Mouse (Mus musculus) ovary, postnatal 36 days (tissue): Measurements from ENCODE around the gene Fcrlb.

Source experiments
- DNase-seq: peaks from one replicate; pipeline ENCODE4 v3.0.0; 2022; ENCODE audit warnings: low spot score, mixed read lengths

Gene Fcrlb

DNA sequence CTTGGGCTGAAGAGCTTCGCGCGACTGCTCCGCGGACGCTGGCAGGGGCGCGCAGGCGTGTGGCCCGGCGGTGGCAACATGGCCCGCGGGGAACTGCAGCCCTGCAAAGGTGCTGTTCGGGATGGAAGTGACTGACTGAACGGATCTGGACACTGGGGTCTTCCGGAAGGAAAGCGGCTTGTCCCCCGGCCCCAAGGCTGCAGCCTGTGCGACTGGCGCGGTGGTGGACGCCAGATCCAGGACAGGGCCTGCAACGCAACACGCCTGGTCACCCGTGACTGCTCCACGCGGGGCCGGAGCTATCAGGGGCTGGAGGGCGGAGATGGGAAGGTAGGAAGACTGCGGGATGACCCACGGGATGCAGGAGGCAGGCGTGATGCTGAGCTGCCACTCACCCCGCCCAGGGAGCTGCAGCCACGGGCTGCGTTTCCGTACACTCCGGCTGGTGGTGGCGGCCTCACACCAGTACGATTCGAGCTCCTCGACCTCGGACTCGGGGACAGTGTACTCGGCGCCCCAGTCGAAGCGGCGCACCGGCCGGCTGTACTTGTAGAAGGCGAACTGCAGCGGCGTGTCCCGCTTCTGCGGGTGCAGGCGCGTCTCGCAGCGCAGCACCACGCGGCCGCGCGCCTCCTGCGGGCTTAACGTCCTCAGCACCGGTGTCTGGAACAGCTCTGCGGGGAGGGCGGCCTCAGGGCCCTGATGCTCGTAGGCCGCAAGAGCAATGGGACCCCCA, 5.1 kb downstream of the Fcrlb start:
- peak; percentile 51 for DNase-seq

DNA sequence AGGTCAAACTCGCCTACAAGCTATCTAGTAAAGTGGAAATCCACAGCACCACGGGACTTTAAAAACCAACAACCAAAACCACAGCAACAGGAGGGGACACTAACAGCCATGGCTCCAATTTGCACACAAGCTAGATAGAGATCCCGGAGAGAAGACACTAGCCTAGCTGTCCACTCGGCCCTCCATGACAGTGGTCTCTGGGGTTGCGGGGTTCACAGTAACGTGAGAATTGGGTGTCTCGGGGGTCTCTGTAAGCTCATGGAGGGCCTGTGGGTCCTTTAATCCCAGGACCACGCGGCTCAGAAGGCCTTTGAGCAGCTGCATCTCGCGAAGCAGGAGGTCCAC, 5.7 kb downstream of the Fcrlb start:
- DNase-seq: no peak

DNA sequence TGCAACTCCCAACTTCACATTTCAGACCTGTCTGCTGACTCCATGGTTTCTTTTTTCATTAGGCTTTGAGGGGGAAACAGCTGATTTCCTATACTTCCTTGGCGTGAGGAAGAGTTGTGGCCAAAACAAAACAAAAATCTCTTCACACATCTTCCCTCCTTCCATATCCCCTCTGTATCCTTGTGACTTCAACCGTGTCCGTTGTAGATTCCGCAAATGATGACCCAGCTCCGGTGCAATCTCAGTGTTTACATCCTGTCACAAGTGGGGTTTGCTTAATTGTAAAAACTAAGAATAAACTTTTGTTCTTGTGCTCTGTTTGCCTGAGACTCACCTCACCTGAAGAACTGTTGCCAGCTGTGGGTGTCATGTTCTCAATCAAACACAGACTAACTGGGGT, 9.3 kb downstream of the Fcrlb start:
- DNase-seq: no peak

DNA sequence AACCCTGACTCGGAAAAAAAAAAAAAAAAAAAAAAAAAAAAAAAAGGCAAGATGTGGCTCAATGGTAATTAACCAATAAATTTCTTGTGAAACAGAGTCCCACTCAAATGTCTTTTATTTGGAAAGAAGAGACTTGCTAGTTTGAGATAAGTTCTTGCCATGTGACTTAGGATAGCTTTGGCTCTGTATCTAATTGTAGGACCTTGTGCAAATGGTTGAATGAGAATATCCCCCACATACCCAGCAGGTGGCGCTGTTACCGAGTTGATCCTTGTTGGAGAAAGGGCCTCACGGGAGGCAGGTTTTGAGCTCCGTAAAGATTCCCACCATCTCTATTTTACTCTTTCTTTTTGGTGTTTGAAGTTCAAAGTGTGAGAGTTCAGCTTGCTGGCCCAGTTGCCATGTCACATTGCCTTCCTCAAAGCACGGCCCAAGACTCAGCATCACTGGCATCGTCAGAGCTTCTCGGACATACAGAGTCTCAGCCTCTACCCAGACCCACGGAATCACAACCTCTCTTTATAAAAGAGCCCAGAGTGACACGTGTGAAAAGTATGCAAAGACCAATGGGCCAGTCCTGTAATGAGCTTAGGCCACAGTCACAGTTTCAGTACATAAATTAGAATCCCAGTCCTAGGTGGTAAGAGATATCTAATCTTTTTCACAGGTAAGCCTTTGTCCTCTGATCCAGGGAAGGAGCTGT, 11.1 kb downstream of the Fcrlb start:
- peak; percentile 86 for DNase-seq

DNA sequence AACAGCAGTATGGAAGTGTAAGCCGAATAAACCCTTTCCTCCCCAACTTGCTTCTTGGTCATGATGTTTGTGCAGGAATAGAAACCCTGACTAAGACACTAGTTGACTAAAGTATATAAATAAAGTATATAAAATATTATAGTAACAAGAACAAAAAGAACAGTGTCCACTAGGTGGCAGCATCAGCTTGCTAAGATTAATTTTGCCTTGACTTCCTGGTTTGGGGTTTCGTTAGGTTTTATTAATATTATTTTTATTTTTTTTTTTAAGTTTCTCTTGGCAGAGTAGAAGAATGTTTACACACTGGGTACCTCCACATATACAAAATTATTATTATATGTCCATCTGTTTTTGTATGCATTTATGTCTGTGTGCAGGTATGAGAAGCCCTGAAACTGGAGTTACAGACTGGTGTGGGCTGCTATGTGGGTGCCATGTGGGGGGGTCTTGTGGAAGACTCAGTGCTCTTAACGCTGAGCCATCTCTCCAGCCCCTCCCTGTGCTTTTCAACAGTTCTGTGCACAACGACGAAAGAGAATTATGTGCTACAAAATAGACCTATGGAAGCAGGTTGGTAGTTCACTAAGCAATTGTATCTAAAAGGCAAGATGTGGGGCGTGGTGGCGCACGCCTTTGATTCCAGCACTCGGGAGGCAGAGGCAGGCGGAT, 11.8 kb downstream of the Fcrlb start:
- no peak for DNase-seq

DNA sequence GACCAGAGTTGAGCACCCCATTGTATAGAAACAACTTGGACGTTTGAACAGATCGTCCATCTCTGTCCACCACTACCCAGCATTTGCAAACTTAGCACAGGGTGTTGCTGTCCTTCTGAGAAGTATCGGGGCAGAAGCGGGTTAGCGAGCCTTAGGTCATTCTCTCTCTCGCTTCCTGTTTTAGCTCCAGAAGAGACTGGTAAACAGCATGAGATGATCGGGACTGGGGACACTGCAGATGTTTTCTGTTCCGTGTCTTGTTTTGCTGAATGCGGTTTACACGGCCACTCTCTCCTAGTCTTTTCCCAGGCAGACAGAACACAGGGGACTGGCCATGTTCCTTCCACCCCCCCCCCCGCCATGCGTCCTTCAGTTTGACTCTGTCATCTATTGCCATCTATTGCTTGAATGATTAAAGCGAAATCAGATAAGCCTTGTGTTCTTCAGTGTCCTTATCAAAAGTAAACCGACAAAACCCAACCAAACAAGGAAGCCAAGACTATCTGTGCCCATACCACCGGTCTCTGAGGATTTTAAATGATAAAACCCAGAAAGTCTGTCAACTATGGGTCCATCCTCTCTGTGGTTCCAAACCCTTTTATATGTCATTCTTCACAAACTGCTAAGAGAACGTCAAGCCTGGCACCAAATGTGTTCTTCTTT, 14.2 kb downstream of the Fcrlb start:
- no peak for DNase-seq

DNA sequence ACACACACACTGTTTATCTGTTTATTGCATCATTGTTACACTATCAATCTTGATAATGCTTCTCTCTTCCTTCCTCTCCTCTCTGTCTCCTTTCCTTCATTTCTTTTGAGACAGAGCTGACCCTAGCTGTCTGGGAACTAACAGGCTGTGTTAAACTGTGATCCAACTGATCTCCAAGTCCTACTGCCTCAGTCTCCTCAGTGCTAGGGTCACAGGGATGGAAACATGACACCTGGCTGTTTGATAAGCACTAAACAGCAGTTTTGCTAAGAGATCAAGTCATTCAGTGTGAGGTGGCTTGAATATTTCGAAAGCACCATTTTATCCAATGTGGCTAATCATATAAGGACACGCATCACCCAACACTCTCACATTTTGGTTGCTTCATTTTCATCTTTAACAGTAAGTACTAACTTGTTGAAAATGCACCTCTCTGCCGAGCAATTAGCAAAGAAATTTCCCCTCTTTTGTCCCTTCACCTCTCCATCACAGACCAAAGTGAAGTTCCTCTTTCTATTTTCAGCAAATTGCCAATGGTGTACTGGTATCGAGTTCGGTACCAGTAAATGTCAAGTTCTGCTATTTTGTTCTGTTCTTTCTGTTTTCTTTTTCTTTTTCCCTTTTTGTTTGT, 16.0 kb downstream of the Fcrlb start:
- no peak for DNase-seq

DNA sequence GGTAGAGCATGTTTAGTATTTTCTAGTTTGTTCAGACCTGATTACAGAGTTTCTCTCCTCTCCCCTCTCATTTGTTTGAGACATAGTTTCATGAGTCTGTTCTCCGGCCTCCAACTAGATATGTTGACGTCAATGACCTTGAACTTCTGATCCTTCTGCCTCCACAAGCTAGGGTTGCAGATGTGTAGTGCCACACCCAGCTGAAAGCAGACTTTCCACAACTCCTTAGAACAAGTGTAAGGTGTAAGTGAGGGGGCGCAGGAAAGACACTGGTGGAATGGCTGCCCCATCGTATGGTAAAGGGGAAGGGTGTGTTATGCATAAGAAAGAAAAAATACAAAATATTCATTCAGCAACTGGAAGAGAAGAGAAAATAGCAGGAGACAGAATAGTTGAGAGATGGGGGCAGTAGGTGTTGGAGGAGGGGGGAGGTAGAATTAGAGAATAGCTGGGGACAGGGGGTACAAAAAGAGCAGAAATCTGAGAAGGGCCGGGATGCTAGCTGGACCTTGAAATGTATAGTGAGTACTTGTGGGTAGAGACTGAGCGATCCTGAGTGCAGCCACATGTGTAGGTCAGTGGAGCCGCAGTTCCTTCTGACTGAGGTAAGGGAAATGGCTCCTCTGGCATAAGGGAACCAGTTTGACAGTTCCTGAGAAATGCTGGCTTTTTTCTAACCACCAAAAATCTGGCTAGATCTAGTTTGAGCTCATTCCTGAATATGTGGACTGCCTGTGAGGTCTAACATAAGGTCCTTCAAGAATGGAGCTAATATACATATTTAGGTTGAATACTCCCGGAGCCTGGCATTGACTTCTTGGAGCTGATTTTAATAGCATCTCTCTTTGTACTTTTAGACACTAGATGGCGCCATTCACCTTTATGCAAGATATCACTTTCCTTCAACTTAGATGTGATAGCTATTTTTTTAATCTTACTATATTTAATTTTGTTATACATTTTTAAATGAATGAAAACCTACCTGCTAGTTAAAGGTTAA, 17.8 kb downstream of the Fcrlb start:
- DNase-seq: no peak

DNA sequence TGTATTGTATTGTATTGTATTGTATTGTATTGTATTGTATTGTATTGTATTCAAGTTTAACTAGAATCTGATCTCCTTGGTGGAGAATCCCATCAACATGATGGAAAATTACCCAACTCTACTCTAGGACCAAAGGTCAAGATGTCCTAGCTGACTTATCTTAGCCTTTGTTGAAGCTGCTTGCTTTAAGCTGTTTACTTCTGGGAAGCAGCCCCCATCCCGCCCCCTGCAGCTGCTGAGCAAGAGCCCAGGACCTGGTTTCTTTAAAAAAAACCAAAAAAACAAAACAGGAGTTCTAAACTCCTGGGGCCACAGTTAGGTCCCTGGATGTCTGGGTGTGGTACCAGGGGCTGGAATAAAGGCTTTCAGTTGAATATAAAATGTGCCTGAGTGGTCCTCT, 20.5 kb downstream of the Fcrlb start:
- no peak for DNase-seq

DNA sequence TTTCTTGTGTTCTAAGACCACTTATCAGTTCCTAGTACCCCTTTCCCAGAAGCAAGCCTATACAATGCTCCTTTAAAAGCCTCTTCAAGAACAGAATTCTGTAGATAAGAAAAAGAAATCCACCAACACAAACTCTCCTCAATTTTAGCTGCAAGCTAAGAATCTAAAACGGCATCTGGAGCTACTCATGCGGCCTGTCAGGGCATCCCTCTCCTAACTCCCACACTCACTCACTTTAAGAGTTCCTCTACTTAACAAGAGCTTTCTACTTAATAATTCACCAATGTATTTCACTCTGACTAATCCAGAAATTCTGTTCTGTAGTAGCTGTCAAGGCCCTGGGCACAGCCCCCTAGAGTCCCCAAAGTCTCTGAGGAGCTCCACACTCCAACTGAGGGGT, 21.1 kb downstream of the Fcrlb start:
- DNase-seq: no peak

DNA sequence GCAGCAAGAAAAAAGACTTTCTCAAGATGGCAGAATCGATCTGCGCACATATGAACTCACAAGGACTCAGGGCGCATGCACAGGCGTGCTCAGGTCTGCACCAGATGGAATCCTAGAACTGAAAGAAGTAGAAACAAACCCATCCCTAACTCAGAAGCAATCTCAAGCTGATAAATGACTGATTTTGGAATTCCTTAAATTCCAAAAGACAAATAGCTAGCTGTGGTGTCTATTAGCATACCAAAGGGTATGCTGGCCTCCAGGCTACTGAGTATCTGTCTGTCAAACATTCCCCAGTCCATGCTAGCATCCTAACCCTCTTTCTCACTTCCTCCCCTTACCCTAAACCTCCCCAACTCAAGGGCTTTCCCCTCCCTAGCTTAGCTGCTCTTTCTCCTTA, 23.4 kb downstream of the Fcrlb start:
- DNase-seq: no peak

DNA sequence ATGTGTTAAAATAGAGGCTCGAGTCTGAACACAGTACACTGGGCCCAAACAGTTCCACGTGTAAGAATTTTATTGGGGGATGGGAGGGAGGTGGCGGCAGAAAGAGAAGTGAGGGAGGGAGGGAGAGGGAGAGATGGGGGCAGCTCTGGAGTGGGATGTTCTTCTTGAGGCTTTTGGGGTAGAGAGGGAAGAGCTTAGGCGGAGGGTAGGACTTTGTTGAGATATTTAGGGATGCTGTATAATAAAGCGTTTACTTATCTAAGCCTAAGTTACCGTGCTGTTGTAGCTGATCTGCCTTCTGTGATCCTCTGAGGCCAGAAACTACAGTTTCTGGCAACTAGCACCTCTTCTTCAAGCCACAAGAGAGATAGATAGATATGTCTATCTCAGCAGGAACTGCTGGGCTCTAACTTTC, 26.7 kb downstream of the Fcrlb start:
- DNase-seq: no peak

DNA sequence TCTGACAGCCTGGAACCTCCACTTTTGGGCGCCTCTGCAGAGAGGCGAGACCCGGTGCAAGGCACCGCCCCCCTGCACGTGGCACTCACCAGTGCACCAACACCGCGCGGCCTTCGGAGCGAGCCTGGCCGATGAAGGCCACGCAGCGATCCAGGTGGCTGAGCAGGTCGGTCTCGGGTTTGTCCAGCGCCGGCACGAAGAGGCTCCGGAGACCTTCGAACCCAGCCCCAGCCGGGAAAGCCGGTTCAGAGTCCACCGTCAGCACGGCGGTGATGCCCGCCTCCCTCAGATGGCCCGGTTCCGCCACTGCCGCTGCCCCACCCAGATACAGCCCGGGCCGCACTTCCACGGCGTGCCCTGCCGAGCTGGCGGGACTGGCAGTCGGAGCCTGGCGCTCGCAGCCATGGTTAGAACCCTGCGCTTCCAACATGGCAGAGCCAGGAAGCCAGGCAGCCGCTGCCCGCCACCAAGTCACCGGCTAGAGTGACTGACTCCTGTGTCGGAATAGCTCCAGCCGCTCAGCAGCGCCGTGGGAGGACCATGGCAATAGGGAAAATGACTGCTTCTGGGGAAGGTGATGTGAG, 27.7 kb downstream of the Fcrlb start, which contains the start of the genes Gm26620 and Dusp12:
TSS of gene Gm26620 (plus strand) at position 88 of the 584 bp plus-strand sequence.
TSS of gene Dusp12 (minus strand) at position 563 of the 584 bp plus-strand sequence.
- peak; percentile 85 for DNase-seq

DNA sequence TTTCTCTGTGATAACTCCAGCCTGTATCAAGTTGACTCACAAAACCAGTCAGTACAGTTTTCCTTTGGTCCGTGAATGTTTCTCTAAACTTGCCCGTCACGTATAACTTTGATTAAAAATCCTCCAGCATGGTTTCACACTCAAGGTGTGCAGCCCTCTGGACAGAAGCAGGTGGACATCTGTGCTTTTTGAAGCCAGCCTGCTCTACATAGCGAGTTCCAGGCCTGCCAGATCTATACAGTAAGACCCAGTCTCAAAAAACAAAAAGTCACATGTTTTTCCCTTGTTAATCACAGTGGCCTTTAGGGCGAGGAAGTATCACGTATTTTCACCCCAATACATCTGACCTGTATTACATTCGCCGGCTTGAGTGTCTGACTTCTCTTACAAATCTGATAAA, 28.4 kb downstream of the Fcrlb start:
- DNase-seq: no peak

DNA sequence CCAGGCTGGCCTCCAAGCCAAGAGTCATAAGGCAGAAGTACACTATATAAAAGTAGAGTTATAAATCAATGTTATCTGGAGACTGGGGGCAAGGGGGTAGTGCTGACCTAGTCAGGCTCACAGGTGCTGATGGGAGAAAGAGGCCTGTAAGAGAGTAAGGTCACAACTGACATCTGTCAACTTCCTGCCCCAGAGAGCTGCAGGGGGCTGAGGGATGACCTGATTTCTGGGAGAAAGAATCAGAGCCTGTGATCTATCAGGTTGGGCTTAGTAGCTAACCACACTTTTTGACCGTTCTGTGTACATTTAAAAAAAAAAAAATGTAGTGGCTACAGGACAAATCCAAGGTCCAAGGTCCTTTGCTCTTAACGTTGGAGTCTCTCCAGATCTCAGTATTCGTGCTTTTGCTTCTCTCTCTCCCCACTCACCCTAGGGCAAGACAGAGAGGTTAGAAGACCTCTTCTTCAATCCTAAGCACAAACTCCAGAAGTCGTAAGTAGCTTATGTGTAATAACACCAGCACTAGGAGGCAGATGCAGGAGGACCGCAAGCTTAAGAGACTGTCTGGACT, 29.7 kb downstream of the Fcrlb start:
- no peak for DNase-seq

DNA sequence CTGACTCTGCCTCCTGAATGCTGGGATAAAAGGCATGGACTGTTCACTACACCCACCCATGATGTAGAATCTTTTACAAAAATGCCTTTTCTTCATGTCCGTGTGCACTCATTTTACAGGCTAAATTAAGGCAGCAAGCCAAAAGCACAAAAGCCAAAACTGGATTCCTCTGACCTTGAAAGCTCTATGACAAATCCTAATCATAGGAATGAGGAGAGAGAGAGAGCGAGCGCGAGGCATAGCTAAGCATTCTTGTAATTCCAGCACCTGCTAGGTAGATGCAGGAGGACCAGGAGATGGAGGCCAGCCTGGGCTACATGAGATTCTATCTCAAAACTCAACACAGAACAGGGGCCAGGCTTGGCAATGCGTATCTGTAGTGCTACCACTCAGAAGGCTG, 35.8 kb downstream of the Fcrlb start:
- DNase-seq: no peak

DNA sequence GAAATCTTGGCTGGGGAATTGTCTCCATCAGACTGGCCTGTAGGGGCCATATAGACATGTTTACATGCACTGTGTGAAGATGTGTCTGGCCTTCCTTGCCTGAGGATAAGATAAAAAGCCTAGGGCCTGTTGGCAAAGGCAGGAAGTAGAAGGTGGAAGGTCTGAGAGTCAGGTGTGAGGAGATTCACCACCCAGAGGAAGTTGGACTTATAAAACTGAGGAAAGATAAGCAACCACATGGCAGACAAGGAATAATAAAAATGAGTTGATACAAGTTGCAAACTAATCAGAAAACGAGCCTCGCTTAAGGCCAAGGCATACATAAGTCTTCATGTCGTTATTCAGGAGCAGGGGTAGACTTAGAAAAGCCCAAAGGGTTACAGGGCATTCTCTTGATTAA, 37.1 kb downstream of the Fcrlb start:
- DNase-seq: no peak

DNA sequence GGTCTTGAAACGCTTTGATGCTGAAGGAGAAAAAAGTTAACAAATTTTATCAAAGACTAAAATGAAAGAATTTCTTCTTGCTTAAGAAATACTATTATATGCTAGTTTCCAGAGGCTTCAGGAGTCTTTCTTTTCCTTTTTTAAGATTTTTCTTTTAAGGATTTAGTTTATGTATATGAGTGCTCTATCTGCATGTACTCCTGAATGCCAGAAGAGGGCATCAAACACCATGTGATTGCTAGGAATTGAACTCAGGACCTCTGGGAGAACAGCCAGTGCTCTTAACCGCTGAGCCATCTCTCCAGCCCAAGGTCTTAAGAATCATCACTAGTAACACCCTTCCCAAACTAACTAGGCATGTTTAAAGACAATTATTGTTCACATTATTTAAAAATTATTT, 40.8 kb downstream of the Fcrlb start:
- no peak for DNase-seq

DNA sequence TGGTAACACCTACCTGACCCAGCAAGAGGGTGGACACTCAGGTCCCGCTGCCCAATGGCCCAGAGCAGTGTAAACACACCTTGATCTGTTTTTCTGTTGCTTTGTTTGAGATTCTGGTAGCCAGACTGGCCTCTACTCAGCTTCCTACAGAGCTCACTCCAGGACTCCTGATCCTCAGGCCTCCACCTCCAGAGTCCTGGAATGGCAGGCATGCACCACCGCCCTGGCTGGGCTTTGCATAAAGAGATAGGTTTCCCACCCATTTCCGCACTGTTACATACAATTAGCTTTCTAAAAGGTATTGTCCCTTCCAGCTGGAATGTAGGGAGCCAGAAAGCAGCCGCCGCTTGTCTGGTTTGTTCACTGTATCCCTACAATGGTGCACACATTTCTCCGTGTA, 41.3 kb downstream of the Fcrlb start:
- no peak for DNase-seq

DNA sequence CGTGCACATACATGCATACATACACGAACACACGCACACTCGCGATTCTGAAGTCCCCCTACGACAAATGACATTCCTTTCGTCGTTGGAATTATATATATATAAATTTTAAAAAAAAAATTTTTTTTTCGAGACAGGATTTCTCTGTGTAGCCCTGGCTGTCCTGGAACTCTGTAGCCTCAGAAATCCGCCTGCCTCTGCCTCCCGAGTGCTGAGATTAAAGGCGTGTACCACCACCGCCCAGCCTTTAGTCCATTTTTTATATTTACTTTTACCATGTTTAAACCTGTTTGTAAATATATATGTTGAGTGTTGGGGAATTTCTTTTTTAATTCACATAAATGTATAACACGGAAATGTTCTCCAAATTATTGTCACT, 43.8 kb downstream of the Fcrlb start:
- DNase-seq: no peak
